Mouse (Mus musculus) spleen, adult 2 months (tissue): Measurements from ENCODE around the gene Ebp. TPM values are rescaled to one million over a fixed set of nuclear protein-coding genes. Genes with fewer than 3 reads are reported as not detected.
A peak's percentile ranks its signal among the peaks of the same experiment; 100 is the strongest.

Source experiments
- DNase-seq, 2 experiments: peaks; one replicate each; pipeline versions ENCODE4 v3.0.0 to v3.0.0-alpha.2; 2012 to 2021; ENCODE audit warnings: low spot score in 2 of 2, low read depth in 1 of 2
- H3K27ac ChIP-seq: fragments of 200-500 bp; 2 replicates; pipeline ENCODE4 v1.5.1; 2012; ENCODE audit warnings: low read length, inconsistent platforms; ENCODE audit not compliant: insufficient read depth
- H3K27me3 ChIP-seq: fragments of 200-500 bp; 2 replicates; pipeline ENCODE4 v1.6.1; 2012; ENCODE audit warnings: mild to moderate bottlenecking, moderate library complexity, low read length, inconsistent platforms; ENCODE audit not compliant: control insufficient read depth, insufficient read depth
- H3K36me3 ChIP-seq: fragments of 200-500 bp; 2 replicates; pipeline ENCODE4 v1.6.1; 2012; ENCODE audit warnings: mild to moderate bottlenecking, low read length, inconsistent platforms; ENCODE audit not compliant: control insufficient read depth, insufficient read depth
- H3K4me1 ChIP-seq: fragments of 200-500 bp; 2 replicates; pipeline ENCODE4 v1.6.1; 2011; ENCODE audit warnings: inconsistent platforms; ENCODE audit not compliant: control insufficient read depth, insufficient read depth, insufficient read length
- H3K4me3 ChIP-seq: fragments of 200-500 bp; 2 replicates; pipeline ENCODE4 v1.5.1; 2011; ENCODE audit warnings: mild to moderate bottlenecking, inconsistent platforms; ENCODE audit not compliant: insufficient read depth, insufficient read length; ENCODE audit errors: extremely low read depth
- CTCF ChIP-seq: fragments of 200-500 bp; IDR thresholded peaks from 2 replicates; pipeline ENCODE4 v1.5.1; 2011; ENCODE audit warnings: mild to moderate bottlenecking, inconsistent platforms; ENCODE audit not compliant: insufficient read depth, insufficient read length, insufficient replicate concordance; ENCODE audit errors: extremely low read depth
- POLR2A ChIP-seq: fragments of 200-500 bp; IDR thresholded peaks from 2 replicates; pipeline ENCODE4 v1.6.1; 2011; ENCODE audit warnings: low read depth, low read length, inconsistent platforms
- WGBS: fragments of 180-500 bp; shearing (Covaris S2); methylation state at CpG from one replicate; pipeline ENCODE4 v1.1.7; 2018; 5-methylcytosine and 5-hydroxymethylcytosine counted together
- polyA plus RNA-seq: library from polyadenylated mRNA; depleted of rRNA; stranded (reverse); fragments of >200 nt; gene quantifications from 2 replicates; pipeline ENCODE4 v1.2.3, GENCODE M21; 2012; rRNA removed

The Ebp gene
- 40.9 and 64.1 TPM in 2 replicates for polyA plus RNA-seq

DNA sequence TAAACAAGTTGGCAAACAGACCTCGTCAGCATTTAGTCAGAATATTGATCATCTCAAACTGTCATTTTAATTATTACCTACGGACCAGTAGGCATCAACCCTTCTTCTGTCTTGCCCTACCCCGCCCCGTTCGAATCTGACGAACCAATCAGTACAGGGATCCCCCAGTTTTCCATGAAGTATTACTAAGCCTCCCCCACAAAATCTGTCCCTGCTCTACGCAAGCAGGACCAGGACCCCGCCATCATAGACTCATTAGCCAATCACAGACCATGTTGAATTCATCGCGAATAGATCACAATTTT lies at the start of gene Ebp:
Ebp (minus strand) TSS at position 94 of the 305 bp plus-strand sequence.
- H3K27ac ChIP-seq, result peak within 1 kb of the TSS; percentile 69
- no peaks in the 10 kb centered on the region; the same call in 1 of the 2 replicates for H3K4me1 ChIP-seq

DNA sequence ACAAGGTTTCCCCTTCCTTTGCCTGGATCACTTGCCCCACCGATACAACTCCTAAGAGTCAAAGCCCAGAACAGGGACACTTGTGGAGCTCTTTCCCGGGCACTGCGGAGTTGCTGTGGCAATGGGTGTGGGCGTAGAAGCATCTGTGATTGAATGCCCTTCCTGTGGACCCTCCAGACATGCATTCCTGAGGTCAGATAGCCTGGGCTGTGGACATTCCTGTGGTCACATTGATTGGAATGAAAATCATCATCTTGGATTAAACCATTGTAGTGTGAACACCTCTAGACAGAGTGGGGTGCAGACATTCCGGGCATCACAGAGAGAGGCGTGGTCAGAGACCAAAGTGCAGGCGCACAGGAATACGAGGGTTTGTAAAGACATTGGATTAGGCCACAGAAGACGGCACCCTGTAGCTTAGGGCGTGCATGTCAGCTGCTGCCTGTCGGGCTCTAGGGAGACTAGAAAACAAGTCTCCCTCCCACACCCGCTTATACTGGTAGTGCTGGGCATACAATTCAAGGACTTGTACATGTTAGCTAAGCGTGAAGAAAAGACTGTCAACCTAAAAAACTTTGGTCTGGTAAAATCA lies 45.6 kb upstream of the Ebp start:
- no peaks in the 10 kb centered on the region for H3K27me3 ChIP-seq
- H3K27ac ChIP-seq, result no peak overlapping the region
- H3K36me3 ChIP-seq, result no peaks in the 10 kb centered on the region
- no peaks in the 10 kb centered on the region for H3K4me1 ChIP-seq
- TF ChIP-seq CTCF, result no peak
- TF ChIP-seq POLR2A, result no peak
- H3K4me3 ChIP-seq, result no peak overlapping the region
- WGBS, result 89% methylated on average over 13 of the region's 13 CpGs
- no peak for DNase-seq

More for the DNA sequence above, at the start of gene Ebp:
- TF ChIP-seq POLR2A (no peak), CTCF (no peak)
- WGBS, result 32% methylated on average over 10 of the region's 10 CpGs
- Histone ChIP-seq H3K27me3 (no peaks in the 10 kb centered on the region), H3K4me3 (peak within 1 kb of the TSS; percentile 85), H3K36me3 (0 out of 2 replicates have a peak, but pooled peaks cover 1% of the 10 kb centered on the region)
- peak in 1 of 2 experiments; percentile 3 for DNase-seq

DNA sequence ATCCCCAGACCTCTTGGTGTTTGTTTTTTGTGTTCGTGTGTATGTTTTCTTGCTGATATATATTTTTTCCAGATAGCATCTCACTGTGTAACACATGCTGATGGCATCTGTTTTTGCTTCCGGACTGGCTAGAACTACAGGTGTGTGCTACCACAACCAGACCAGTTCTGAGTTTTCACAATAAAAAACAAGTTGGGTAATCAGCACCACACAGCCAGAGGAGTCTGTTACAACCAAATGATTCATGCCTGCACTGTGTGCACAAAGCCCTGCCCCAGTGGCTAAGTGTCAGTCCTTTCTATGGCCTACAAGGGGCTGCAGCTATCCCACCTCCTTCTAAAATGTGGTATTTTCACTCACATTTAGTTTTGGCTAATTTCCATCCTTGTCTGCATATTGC lies 43.4 kb upstream of the Ebp start:
- TF ChIP-seq POLR2A (no peak), CTCF (no peak)
- Histone ChIP-seq H3K27ac (no peak overlapping the region), H3K36me3 (no peaks in the 10 kb centered on the region), H3K27me3 (no peaks in the 10 kb centered on the region), H3K4me1 (no peaks in the 10 kb centered on the region), H3K4me3 (no peak overlapping the region)
- no peak for DNase-seq
- WGBS, result 93% methylated on average over 2 of the region's 2 CpGs

DNA sequence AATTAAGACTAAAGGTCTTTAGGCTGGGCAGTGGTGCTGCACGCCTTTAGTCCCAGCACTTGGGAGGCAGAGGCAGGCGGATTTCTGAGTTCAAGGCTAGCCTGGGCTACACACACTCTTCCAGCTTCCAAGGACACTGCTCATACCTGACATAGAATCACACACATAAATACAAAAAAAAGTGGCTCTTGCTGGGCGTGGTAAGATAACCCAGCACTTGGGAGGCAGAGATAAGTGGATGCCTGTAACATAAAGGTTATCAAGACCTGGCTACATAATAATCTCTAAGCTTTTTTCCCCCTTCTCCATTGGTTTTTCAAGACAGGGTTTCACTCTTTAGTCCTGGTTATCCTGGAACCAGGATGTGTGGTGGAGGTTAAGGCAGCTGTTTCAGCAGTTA lies 40.3 kb upstream of the Ebp start:
- Histone ChIP-seq H3K27ac (no peak overlapping the region), H3K4me1 (no peaks in the 10 kb centered on the region), H3K27me3 (no peaks in the 10 kb centered on the region), H3K36me3 (no peaks in the 10 kb centered on the region), H3K4me3 (no peak overlapping the region)
- 81% methylated on average over 3 of the region's 3 CpGs for WGBS
- no peak for TF ChIP-seq POLR2A
- TF ChIP-seq CTCF, result no peak
- DNase-seq, result no peak

DNA sequence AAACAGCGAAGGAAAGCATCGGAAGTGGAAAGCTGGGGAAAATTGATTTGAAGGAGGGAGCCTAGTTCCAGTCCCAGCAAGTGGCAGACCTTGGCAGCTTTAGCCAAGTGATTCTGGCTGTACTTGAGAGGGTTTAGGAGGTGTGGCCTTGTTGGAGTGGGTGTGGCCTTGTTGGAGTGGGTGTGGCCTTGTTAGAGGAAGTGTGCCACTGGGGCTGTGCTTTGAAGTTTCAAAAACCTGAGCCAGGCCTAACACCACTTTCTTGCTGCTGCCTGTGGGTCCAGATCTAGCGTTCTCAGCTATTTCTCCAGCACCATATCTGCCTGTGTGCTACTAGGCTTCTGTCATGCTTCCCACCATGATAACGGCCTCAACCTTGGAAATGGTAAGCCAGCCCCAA lies 37.0 kb upstream of the Ebp start:
- Histone ChIP-seq H3K4me3 (no peak overlapping the region), H3K36me3 (no peaks in the 10 kb centered on the region), H3K27ac (no peak overlapping the region), H3K27me3 (no peaks in the 10 kb centered on the region), H3K4me1 (no peaks in the 10 kb centered on the region)
- no peak for TF ChIP-seq POLR2A
- no peak for TF ChIP-seq CTCF
- DNase-seq, result no peak
- 83% methylated on average over 4 of the region's 4 CpGs for WGBS

DNA sequence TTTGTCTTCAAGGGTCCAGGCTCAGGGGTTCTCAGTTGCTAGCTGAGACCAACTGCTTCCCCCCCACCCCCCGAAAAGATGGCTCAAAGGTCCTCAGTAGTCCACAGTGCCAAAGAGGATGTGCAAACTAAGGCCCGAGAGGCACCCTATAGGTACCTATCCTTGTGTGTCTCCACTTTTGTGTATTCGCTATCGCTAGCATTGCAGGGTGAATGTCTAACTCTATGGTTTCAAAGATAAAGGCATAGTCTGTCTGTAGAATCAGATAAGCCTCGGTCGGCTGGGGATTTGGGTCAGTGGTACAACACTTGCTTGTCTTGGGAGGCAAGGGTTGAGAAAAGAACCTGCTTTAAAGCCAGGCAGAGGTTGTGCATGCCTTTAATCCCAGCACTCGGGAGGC lies 30.2 kb upstream of the Ebp start:
- Histone ChIP-seq H3K36me3 (no peaks in the 10 kb centered on the region), H3K4me3 (no peak overlapping the region), H3K27me3 (no peaks in the 10 kb centered on the region), H3K27ac (no peak overlapping the region), H3K4me1 (no peaks in the 10 kb centered on the region)
- 87% methylated on average over 7 of the region's 7 CpGs for WGBS
- no peak for DNase-seq
- TF ChIP-seq POLR2A (no peak), CTCF (no peak)

DNA sequence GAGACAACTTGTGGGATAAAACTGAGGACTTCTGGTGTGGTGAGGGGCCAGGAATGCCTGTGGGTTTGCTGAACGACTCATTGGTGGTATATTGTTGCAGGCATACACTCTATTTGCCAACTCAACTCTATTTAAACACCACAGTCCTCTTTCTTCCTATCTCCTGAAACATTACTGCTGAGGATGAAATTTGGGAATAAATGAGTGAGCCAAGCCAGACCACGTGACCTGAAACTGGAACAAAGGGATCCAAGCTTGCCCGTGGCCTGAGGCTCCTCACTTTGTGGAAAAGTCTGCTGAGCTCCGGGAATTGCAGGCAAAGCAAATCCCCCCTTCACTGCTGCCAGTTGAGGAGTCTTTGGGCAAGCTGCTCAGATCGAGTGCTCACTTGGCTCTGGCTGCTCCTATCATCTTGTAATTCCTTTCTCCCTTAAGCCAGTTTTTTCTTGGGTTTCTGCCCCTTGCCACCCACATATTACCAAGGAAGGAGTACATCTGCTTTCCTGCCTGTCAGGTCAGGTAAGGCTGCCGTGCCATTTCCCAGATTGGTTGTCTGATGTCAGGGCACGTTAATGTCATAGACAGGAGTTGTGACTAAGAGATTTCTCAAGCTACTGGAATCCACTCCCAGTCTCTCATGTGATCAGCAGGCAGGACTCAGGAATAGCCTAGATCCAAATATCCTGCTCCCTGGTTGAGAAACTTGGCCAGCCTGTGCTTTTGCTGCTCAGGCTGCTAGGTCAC lies 29.5 kb upstream of the Ebp start:
- DNase-seq, result no peak
- H3K4me1 ChIP-seq, result no peaks in the 10 kb centered on the region
- H3K27ac ChIP-seq, result no peak overlapping the region
- TF ChIP-seq POLR2A (no peak), CTCF (no peak)
- H3K27me3 ChIP-seq, result no peaks in the 10 kb centered on the region
- 84% methylated on average over 7 of the region's 7 CpGs for WGBS
- H3K4me3 ChIP-seq, result no peak overlapping the region
- no peaks in the 10 kb centered on the region for H3K36me3 ChIP-seq
